Mouse (Mus musculus): Measurements from ENCODE around the gene Nova2. TPM values are rescaled to one million over a fixed set of nuclear protein-coding genes. Genes with fewer than 3 reads are reported as not detected.

Nova2 gene
- polyA plus RNA-seq, 1 experiment from 2014 or later, result 0.29 TPM

DNA sequence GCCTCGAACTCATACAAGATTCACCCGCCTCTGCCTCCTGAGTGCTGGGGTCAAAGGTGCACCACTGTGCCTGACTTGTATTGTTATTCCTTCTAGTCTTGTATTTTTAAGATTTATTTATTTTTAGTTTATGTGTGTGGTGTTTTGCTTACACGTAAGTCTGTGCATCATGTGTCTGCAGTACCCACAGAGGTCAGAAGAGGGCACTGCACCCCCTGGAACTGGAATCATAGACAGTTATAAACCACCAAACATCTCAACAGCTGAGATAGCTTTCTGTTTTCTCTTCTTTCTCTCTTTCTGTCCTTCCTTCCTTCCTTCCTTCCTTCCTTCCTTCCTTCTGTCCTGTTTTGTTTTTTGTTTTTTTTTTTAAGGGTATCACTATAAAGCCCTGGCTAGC is 45.3 kb downstream of the Nova2 start:
- no peak overlapping the region for H3K27ac ChIP-seq (replicated peaks; ENCODE audit: low read depth, low read length)
- no peak for DNase-seq (ENCODE audit: low spot score)
- ATAC-seq (ENCODE audit: insufficient number of reproducible peaks, low FRiP score, low TSS enrichment, low read depth), result no peak
- H3K4me1 ChIP-seq (ENCODE audit: control insufficient read depth, insufficient read depth, low read length), result no peaks in the 10 kb centered on the region
- H3K9ac ChIP-seq (ENCODE audit: low read length), result no peak overlapping the region
- no peak overlapping the region for H3K4me3 ChIP-seq (ENCODE audit: low read depth, low read length)
- no peaks in the 10 kb centered on the region for H3K9me3 ChIP-seq (ENCODE audit: control insufficient read depth, low read length)
- peaks cover 4% of the 10 kb centered on the region for H3K27me3 ChIP-seq (ENCODE audit: control insufficient read depth, insufficient read depth, low read length)
- H3K36me3 ChIP-seq (ENCODE audit: control insufficient read depth, insufficient read depth, low read length), result no peaks in the 10 kb centered on the region
- WGBS, result 85% methylated on average over 3 of the region's 3 CpGs
- H3K4me2 ChIP-seq (ENCODE audit: low read depth, severe bottlenecking), result no peak overlapping the region

DNA sequence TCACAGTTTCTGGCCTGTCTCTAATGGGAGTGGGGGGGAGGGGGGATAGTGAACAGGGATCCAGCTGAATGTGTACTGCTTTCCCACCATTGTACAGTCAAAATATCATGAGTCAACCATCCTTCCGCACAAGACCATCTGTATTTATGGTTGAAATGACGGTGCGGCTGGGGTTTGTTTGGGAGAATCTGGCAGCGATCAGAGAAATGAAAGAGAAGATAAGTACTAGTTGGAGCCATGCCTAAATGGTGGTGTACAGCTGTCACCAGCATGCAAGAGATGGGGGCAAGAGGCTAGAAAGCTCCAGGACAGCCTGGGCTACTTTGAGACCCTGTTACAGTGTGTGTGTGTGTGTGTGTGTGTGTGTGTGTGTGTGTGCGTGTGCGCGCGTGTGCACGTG is 52.7 kb downstream of the Nova2 start:
- Histone ChIP-seq H3K4me2 (ENCODE audit: low read depth, severe bottlenecking) (no peak overlapping the region), H3K27me3 (ENCODE audit: control insufficient read depth, insufficient read depth, low read length) (no peaks in the 10 kb centered on the region), H3K36me3 (ENCODE audit: control insufficient read depth, insufficient read depth, low read length) (no peaks in the 10 kb centered on the region), H3K9ac (ENCODE audit: low read length) (no peak overlapping the region), H3K27ac (replicated peaks; ENCODE audit: low read depth, low read length) (no peak overlapping the region), H3K4me1 (ENCODE audit: control insufficient read depth, insufficient read depth, low read length) (no peaks in the 10 kb centered on the region), H3K9me3 (ENCODE audit: control insufficient read depth, low read length) (no peaks in the 10 kb centered on the region), H3K4me3 (ENCODE audit: low read depth, low read length) (no peak overlapping the region)
- ATAC-seq (ENCODE audit: insufficient number of reproducible peaks, low FRiP score, low TSS enrichment, low read depth) (no peak), DNase-seq (ENCODE audit: low spot score) (no peak)
- WGBS, result 89% methylated on average over 9 of the region's 9 CpGs

DNA sequence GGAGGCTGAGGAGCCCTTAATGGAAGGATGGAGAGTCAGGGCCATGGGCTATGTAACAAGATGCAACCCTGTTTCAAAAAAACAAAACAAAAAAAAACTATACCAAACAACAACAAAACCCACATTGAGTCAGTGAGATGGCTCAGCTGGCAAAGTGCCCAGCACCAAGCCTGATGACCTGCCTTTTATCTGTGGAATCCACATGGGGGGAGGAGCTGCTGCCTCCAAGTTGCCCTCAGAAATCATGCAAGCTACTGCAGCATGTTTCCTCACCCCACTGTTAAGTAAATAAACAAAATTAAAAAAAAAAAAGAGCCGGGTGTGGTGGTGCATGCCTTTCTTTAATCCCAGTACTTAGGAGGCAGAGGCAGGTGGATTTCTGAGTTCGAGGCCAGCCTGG is 60.8 kb downstream of the Nova2 start:
- Histone ChIP-seq H3K27me3 (ENCODE audit: control insufficient read depth, insufficient read depth, low read length) (peaks cover under 1% of the 10 kb centered on the region; the same call in 1 of the 2 replicates), H3K4me2 (ENCODE audit: low read depth, severe bottlenecking) (no peak overlapping the region), H3K4me1 (ENCODE audit: control insufficient read depth, insufficient read depth, low read length) (peaks cover 4% of the 10 kb centered on the region; the same call in 1 of the 2 replicates), H3K9ac (ENCODE audit: low read length) (no peak overlapping the region), H3K36me3 (ENCODE audit: control insufficient read depth, insufficient read depth, low read length) (no peaks in the 10 kb centered on the region), H3K27ac (replicated peaks; ENCODE audit: low read depth, low read length) (no peak overlapping the region), H3K4me3 (ENCODE audit: low read depth, low read length) (no peak overlapping the region), H3K9me3 (ENCODE audit: control insufficient read depth, low read length) (no peaks in the 10 kb centered on the region)
- DNase-seq (ENCODE audit: low spot score) (no peak), ATAC-seq (ENCODE audit: insufficient number of reproducible peaks, low FRiP score, low TSS enrichment, low read depth) (no peak)
- 75% methylated on average over 2 of the region's 2 CpGs for WGBS

DNA sequence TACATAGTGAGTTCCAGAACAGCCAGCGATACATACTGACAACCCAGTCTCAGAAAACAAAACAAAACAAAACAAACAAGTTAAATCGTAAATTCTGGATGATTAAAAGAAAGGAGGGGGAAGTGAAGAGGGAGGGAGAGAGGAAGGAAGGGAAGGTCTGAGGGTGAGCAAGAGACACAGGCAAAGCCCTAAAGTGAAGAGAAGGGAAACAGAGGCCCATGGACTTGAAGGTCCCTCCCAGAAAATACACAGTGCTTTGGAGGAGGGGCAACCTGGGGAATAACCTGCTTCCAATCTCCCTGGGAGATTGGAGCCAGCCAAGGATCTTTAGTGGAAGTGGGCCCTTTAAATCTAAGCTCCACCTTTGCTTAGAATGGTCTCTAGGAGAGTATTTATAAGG is 61.4 kb downstream of the Nova2 start, which contains the start of gene Nanos2:
Nanos2 (plus strand) TSS at position 301 of the 400 bp plus-strand sequence.
- no peak for DNase-seq (ENCODE audit: low spot score)
- Histone ChIP-seq H3K4me1 (ENCODE audit: control insufficient read depth, insufficient read depth, low read length) (peaks cover 7% of the 10 kb centered on the region; the same call in 1 of the 2 replicates), H3K9me3 (ENCODE audit: control insufficient read depth, low read length) (no peaks in the 10 kb centered on the region), H3K27ac (replicated peaks; ENCODE audit: low read depth, low read length) (no peak within 1 kb of the TSS), H3K27me3 (ENCODE audit: control insufficient read depth, insufficient read depth, low read length) (peaks cover 7% of the 10 kb centered on the region), H3K4me3 (ENCODE audit: low read depth, low read length) (no peak within 1 kb of the TSS), H3K4me2 (ENCODE audit: low read depth, severe bottlenecking) (no peak within 1 kb of the TSS), H3K36me3 (ENCODE audit: control insufficient read depth, insufficient read depth, low read length) (no peaks in the 10 kb centered on the region), H3K9ac (ENCODE audit: low read length) (no peak within 1 kb of the TSS)
- 68% methylated on average over 2 of the region's 2 CpGs for WGBS
- no peak for ATAC-seq (ENCODE audit: insufficient number of reproducible peaks, low FRiP score, low TSS enrichment, low read depth)

DNA sequence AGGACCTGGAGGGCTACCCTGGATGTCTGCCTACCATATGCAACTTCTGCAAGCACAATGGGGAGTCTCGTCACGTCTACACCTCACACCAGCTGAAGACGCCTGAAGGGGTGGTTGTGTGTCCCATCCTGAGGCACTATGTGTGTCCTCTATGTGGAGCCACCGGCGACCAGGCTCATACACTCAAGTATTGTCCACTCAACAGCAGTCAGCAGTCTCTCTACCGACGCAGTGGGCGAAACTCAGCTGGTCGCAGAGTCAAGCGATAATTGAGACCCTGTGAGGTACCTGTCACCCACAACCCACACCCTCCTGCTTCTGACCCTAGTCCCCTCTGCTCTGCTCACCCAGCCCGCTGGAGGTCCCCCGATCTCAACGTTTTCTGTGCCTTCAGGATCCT is 62.1 kb downstream of the Nova2 start:
- Histone ChIP-seq H3K27ac (replicated peaks; ENCODE audit: low read depth, low read length) (no peak overlapping the region), H3K9me3 (ENCODE audit: control insufficient read depth, low read length) (no peaks in the 10 kb centered on the region), H3K4me2 (ENCODE audit: low read depth, severe bottlenecking) (no peak overlapping the region), H3K36me3 (ENCODE audit: control insufficient read depth, insufficient read depth, low read length) (no peaks in the 10 kb centered on the region), H3K4me1 (ENCODE audit: control insufficient read depth, insufficient read depth, low read length) (peaks cover 7% of the 10 kb centered on the region; the same call in 1 of the 2 replicates), H3K9ac (ENCODE audit: low read length) (no peak overlapping the region), H3K4me3 (ENCODE audit: low read depth, low read length) (no peak overlapping the region), H3K27me3 (ENCODE audit: control insufficient read depth, insufficient read depth, low read length) (peaks cover 13% of the 10 kb centered on the region)
- ATAC-seq (ENCODE audit: insufficient number of reproducible peaks, low FRiP score, low TSS enrichment, low read depth) (no peak), DNase-seq (ENCODE audit: low spot score) (no peak)
- WGBS, result 68% methylated on average over 13 of the region's 13 CpGs

DNA sequence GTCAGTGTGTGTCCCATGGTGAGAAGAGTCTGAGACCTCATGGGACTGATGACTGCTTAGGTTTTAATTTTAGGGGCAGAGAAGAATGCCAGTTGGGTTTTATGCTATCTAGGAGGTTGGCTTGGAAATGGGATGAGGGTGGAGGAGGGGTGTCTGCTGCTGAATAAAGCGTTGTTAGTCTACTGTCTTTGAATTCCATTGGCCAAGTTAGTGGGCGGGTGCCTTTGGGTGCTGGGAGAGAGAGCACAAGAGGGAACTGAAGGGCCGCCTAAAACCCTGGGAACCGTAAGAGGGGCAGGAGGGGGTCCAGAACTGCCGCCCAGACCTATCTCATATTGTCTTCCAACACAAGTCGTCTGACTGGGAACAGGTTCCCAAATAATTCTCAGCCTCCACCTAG is 63.1 kb downstream of the Nova2 start:
- Histone ChIP-seq H3K27me3 (ENCODE audit: control insufficient read depth, insufficient read depth, low read length) (peaks cover 24% of the 10 kb centered on the region), H3K27ac (replicated peaks; ENCODE audit: low read depth, low read length) (no peak overlapping the region), H3K36me3 (ENCODE audit: control insufficient read depth, insufficient read depth, low read length) (no peaks in the 10 kb centered on the region), H3K4me3 (ENCODE audit: low read depth, low read length) (no peak overlapping the region), H3K4me2 (ENCODE audit: low read depth, severe bottlenecking) (no peak overlapping the region), H3K9ac (ENCODE audit: low read length) (no peak overlapping the region), H3K9me3 (ENCODE audit: control insufficient read depth, low read length) (no peaks in the 10 kb centered on the region), H3K4me1 (ENCODE audit: control insufficient read depth, insufficient read depth, low read length) (peaks cover 7% of the 10 kb centered on the region; the same call in 1 of the 2 replicates)
- ATAC-seq (ENCODE audit: insufficient number of reproducible peaks, low FRiP score, low TSS enrichment, low read depth), result no peak
- WGBS, result 77% methylated on average over 6 of the region's 6 CpGs
- no peak for DNase-seq (ENCODE audit: low spot score)

DNA sequence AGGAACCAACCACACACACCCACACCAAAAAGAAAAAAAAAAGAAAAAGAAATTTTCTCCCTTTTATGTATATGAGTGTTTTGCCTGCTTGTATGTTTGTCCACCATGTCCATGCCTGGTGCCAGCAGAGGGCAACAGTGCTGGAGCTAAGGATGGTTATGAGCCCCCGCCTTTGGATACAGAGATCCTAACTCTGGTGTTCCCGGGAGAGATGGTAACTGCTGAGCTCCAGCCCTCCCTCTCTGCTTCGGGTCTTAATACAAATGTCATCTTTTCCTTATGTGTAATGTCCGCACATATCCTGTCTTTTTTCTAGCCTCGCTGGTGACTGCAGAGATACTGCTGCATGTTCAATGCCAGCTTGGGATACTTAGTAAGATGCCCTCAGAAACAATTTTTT is 64.3 kb downstream of the Nova2 start:
- no peaks in the 10 kb centered on the region for H3K36me3 ChIP-seq (ENCODE audit: control insufficient read depth, insufficient read depth, low read length)
- WGBS, result 8% methylated on average over 5 of the region's 5 CpGs
- peak overlapping the region; percentile 68 for H3K4me2 ChIP-seq (ENCODE audit: low read depth, severe bottlenecking)
- H3K27ac ChIP-seq (replicated peaks; ENCODE audit: low read depth, low read length), result no peak overlapping the region
- no peak for DNase-seq (ENCODE audit: low spot score)
- H3K27me3 ChIP-seq (ENCODE audit: control insufficient read depth, insufficient read depth, low read length), result peaks cover 25% of the 10 kb centered on the region
- no peak for ATAC-seq (ENCODE audit: insufficient number of reproducible peaks, low FRiP score, low TSS enrichment, low read depth)
- H3K4me1 ChIP-seq (ENCODE audit: control insufficient read depth, insufficient read depth, low read length), result peaks cover 7% of the 10 kb centered on the region; the same call in 1 of the 2 replicates
- 0 out of 2 replicates have a peak overlapping the region, but pooled peaks have one; percentile 5 for H3K9ac ChIP-seq (ENCODE audit: low read length)
- H3K4me3 ChIP-seq (ENCODE audit: low read depth, low read length), result peak overlapping the region; percentile 41; the same call in 1 of the 2 replicates
- no peaks in the 10 kb centered on the region for H3K9me3 ChIP-seq (ENCODE audit: control insufficient read depth, low read length)

DNA sequence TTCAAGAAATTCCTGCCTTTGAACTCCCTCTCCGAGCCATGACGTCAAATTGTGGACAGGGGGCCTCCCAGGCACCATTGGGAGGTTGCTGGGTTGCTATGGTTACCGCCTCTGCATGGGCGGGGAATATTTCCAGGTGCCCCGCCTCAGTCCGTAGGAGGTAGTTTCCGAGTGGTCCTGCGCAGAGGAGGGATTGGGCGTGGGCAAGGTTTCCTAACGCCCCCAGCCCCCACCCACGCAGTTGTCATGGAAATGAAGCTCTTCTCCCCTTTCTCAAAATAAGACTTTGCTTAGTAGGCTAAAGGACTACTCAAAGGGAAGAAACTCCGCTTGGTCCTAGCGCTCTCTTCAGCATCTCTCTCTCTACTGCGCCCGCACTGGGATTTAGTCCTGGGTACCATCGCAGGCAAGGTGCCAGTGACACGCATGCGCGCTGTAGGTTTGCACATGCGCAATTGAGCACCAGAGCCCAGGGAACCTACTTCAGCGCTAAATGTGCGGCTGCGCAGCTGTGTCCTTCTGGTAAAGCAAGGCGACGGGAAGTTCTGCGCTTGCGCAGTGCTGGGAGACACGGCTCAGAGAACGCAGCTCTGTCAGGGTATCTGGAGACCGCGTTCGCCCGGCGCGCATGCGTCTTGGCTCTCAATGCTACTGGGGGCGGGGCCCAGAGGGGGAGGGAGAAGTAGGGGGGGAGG is 65.1 kb downstream of the Nova2 start, which contains the start of gene Mypop:
Mypop (plus strand) TSS at position 645 of the 695 bp plus-strand sequence.
- peak within 1 kb of the TSS; percentile 41 for H3K4me3 ChIP-seq (ENCODE audit: low read depth, low read length)
- peak within 1 kb of the TSS; percentile 68 for H3K4me2 ChIP-seq (ENCODE audit: low read depth, severe bottlenecking)
- ATAC-seq (ENCODE audit: insufficient number of reproducible peaks, low FRiP score, low TSS enrichment, low read depth) (peak; percentile 91), DNase-seq (ENCODE audit: low spot score) (peak; percentile 100)
- H3K4me1 ChIP-seq (ENCODE audit: control insufficient read depth, insufficient read depth, low read length), result peaks cover 7% of the 10 kb centered on the region; the same call in 1 of the 2 replicates
- no peaks in the 10 kb centered on the region for H3K9me3 ChIP-seq (ENCODE audit: control insufficient read depth, low read length)
- no peaks in the 10 kb centered on the region for H3K36me3 ChIP-seq (ENCODE audit: control insufficient read depth, insufficient read depth, low read length)
- H3K27ac ChIP-seq (replicated peaks; ENCODE audit: low read depth, low read length), result peak within 1 kb of the TSS; percentile 16; the same call in 1 of the 2 replicates
- WGBS, result 0% methylated on average over 37 of the region's 37 CpGs
- H3K27me3 ChIP-seq (ENCODE audit: control insufficient read depth, insufficient read depth, low read length), result peaks cover 25% of the 10 kb centered on the region
- H3K9ac ChIP-seq (ENCODE audit: low read length), result peak within 1 kb of the TSS; percentile 53
